9 mouse cellular contexts compared by ENCODE assay signal in genomic region chr17:28936622-28937345, GRCm38 (mm10). TPM values are rescaled to one million over a fixed set of nuclear protein-coding genes. Genes with fewer than 3 reads are reported as not detected.
A peak's percentile ranks its signal among the peaks of the same experiment; 100 is the strongest.
DNase-seq lines count a peak whose midpoint lies in the region; ATAC-seq lines count a peak whose summit lies in the region.
"Had no signal": no experiment of that assay in that cellular context is flagged by ENCODE, and none has a peak within 500 bp of the region (broad histone marks: within the 10 kb centered on the region; RNA-seq: fewer than 3 reads in every experiment).

No protein-coding gene starts in this region.

- no peak overlapping the region for H3K9ac ChIP-seq in midbrain, embryonic 14.5 days (replicated peaks; ENCODE audit: low read length)

- H3K9me3 ChIP-seq in midbrain, embryonic 14.5 days (ENCODE audit: control insufficient read depth, low read length) = no peaks in the 10 kb centered on the region

- no peaks in the 10 kb centered on the region for H3K4me1 ChIP-seq in midbrain, embryonic 14.5 days (ENCODE audit: control insufficient read depth, insufficient read depth, low read length)

- DNase-seq in cerebellum, adult 8-10 months = peak; percentile 16
- no peak for DNase-seq in cerebellum, adult 11-12 months
- peak; percentile 64 for DNase-seq in left cerebral cortex, postnatal 4 days
- DNase-seq in left cerebral cortex, adult 18-20 months (ENCODE audit: low spot score in 2 of 2) = no peak
- DNase-seq in induced T-regulatory cell, adult 2 months (ENCODE audit: low read depth) = peak; percentile 77
- DNase-seq in yolk sac, embryonic 10.5 days (ENCODE audit: low spot score) = no peak
- DNase-seq in midbrain, embryonic 14.5 days = no peak

- no peaks in the 10 kb centered on the region for H3K27me3 ChIP-seq in midbrain, embryonic 14.5 days (ENCODE audit: control insufficient read depth, insufficient read depth, low read length)

- peak; percentile 66; the same call in 1 of the 2 replicates for ATAC-seq in monocyte, adult 5-6 weeks (replicated peaks; ENCODE audit: insufficient number of reproducible peaks, low FRiP score, low TSS enrichment, poor library complexity, severe bottlenecking)
- no peak for ATAC-seq in midbrain, embryonic 14.5 days (ENCODE audit: low FRiP score, low TSS enrichment)

- intact Hi-C loops in left cerebral cortex, postnatal 4 days (cut with DNase I) = no loop called here

- 79% methylated on average over 10 of the region's 10 CpGs for WGBS in midbrain, embryonic 14.5 days

- H3K36me3 ChIP-seq in midbrain, embryonic 14.5 days (ENCODE audit: control insufficient read depth, insufficient read depth, low read length) = no peaks in the 10 kb centered on the region

- no peak overlapping the region for H3K27ac ChIP-seq in midbrain, embryonic 14.5 days (replicated peaks; ENCODE audit: low read depth, low read length)

- no peak overlapping the region for H3K4me3 ChIP-seq in midbrain, embryonic 14.5 days (replicated peaks; ENCODE audit: low read depth, low read length)

- H3K4me2 ChIP-seq in midbrain, embryonic 14.5 days (ENCODE audit: low read length) = no peak overlapping the region

RNA-seq across cellular contexts. Expression of gene Pxt1, which starts 6.9 kb away (rescaled TPM):
- total RNA-seq in left cerebral cortex, postnatal 4 days (2021) = not detected
- total RNA-seq in left cerebral cortex, adult 18-20 months (2021) = not detected
- not detected in 3 replicates for total RNA-seq in monocyte, adult 5-6 weeks (2017)
- not detected in 2 replicates for polyA plus RNA-seq in midbrain, embryonic 14.5 days (2014; fragmentation: Nextera tagmentation; extraction: Ambion mirVana)

RNA-seq across cellular contexts. Expression of gene Kctd20, which starts 15.0 kb away (rescaled TPM):
- total RNA-seq in left cerebral cortex, postnatal 4 days (2021) = 100 to 1,000 TPM in 1 of 2 experiments, 10 to 100 TPM in 1; 99.1 to 109 TPM
- 10 to 100 TPM; 67.7 to 71.2 TPM for total RNA-seq in left cerebral cortex, adult 18-20 months (2021)
- 67.0 to 103 TPM (median 95.1 TPM) in 3 replicates for total RNA-seq in monocyte, adult 5-6 weeks (2017)
- polyA plus RNA-seq in midbrain, embryonic 14.5 days (2014; fragmentation: Nextera tagmentation; extraction: Ambion mirVana) = 61.1 and 93.6 TPM in 2 replicates

RNA-seq across cellular contexts. Expression of gene 4930539E08Rik, which starts 21.7 kb away (rescaled TPM):
- total RNA-seq in left cerebral cortex, postnatal 4 days (2021) = 1 to 10 TPM; 3.0 to 6.7 TPM
- total RNA-seq in left cerebral cortex, adult 18-20 months (2021) = 10 to 100 TPM in 1 of 2 experiments, 1 to 10 TPM in 1; 8.6 to 10.7 TPM
- 0.38 to 0.78 TPM in 2 of 3 replicates, not detected in the other for total RNA-seq in monocyte, adult 5-6 weeks (2017)
- polyA plus RNA-seq in midbrain, embryonic 14.5 days (2014; fragmentation: Nextera tagmentation; extraction: Ambion mirVana) = 1.0 and 1.2 TPM in 2 replicates
- polyA plus RNA-seq: liver, embryonic 16.5 days had no signal

Comparison
In these comparisons a context has a peak if more than half of its experiments do, and no peak if none do; other contexts are left out.
1. DNase-seq: peak in cerebellum, adult 8-10 months (single experiment), left cerebral cortex, postnatal 4 days (single experiment) and induced T-regulatory cell, adult 2 months (single experiment); none in cerebellum, adult 11-12 months (single experiment), left cerebral cortex, adult 18-20 months (0 of 2), yolk sac, embryonic 10.5 days (single experiment) and midbrain, embryonic 14.5 days (single experiment).